Mouse (Mus musculus): ENCODE measurements around the gene Fam126b. TPM values are rescaled to one million over a fixed set of nuclear protein-coding genes. Genes with fewer than 3 reads are reported as not detected.
"Not testable (repeated sequence)": the region's sequence is repeated elsewhere in the genome, so short reads cannot be mapped to it uniquely, and the experiment has no call there.

Fam126b gene
- polyA plus RNA-seq, 1 experiment: 7.8 TPM

- no peak for TF ChIP-seq CTCF (IDR thresholded peaks at IDR 0.05; ENCODE audit: borderline replicate concordance, insufficient read depth, low read length)
- no peak for TF ChIP-seq POLR2A (IDR thresholded peaks at IDR 0.05; ENCODE audit: low read depth, low read length)
- Histone ChIP-seq H3K4me3 (ENCODE audit: insufficient read depth, low read length) (no peak overlapping the region), H3K4me1 (ENCODE audit: control insufficient read depth, insufficient read depth, low read length) (no peaks in the 10 kb centered on the region), H3K27ac (ENCODE audit: insufficient read depth, low read length) (no peak overlapping the region)
Observed at GRCm38 (mm10) chr1:58614424-58614823, 28.3 kb upstream of the Fam126b start.

- Histone ChIP-seq H3K27ac (ENCODE audit: insufficient read depth, low read length) (no peak overlapping the region), H3K4me3 (ENCODE audit: insufficient read depth, low read length) (no peak overlapping the region), H3K4me1 (ENCODE audit: control insufficient read depth, insufficient read depth, low read length) (no peaks in the 10 kb centered on the region)
- TF ChIP-seq POLR2A (IDR thresholded peaks at IDR 0.05; ENCODE audit: low read depth, low read length) (no peak), CTCF (IDR thresholded peaks at IDR 0.05; ENCODE audit: borderline replicate concordance, insufficient read depth, low read length) (no peak)
Observed at GRCm38 (mm10) chr1:58613786-58614185, 27.7 kb upstream of the Fam126b start.

- Histone ChIP-seq H3K4me3 (ENCODE audit: insufficient read depth, low read length) (no peak overlapping the region), H3K4me1 (ENCODE audit: control insufficient read depth, insufficient read depth, low read length) (no peaks in the 10 kb centered on the region), H3K27ac (ENCODE audit: insufficient read depth, low read length) (no peak overlapping the region)
- TF ChIP-seq CTCF (IDR thresholded peaks at IDR 0.05; ENCODE audit: borderline replicate concordance, insufficient read depth, low read length) (no peak), POLR2A (IDR thresholded peaks at IDR 0.05; ENCODE audit: low read depth, low read length) (no peak)
Observed at GRCm38 (mm10) chr1:58610611-58611010, 24.5 kb upstream of the Fam126b start.

GRCm38 (mm10) chr1:58610166-58610565, 24.0 kb upstream of the Fam126b start:
- no peak for TF ChIP-seq POLR2A (IDR thresholded peaks at IDR 0.05; ENCODE audit: low read depth, low read length)
- Histone ChIP-seq H3K27ac (ENCODE audit: insufficient read depth, low read length) (no peak overlapping the region), H3K4me1 (ENCODE audit: control insufficient read depth, insufficient read depth, low read length) (no peaks in the 10 kb centered on the region), H3K4me3 (ENCODE audit: insufficient read depth, low read length) (no peak overlapping the region)

GRCm38 (mm10) chr1:58609591-58609990, 23.5 kb upstream of the Fam126b start:
- not testable (repeated sequence) for H3K4me1 ChIP-seq (ENCODE audit: control insufficient read depth, insufficient read depth, low read length); H3K4me3 ChIP-seq (ENCODE audit: insufficient read depth, low read length); H3K27ac ChIP-seq (ENCODE audit: insufficient read depth, low read length)

GRCm38 (mm10) chr1:58603738-58604137, 17.6 kb upstream of the Fam126b start:
- no peak overlapping the region for H3K27ac ChIP-seq (ENCODE audit: insufficient read depth, low read length)

GRCm38 (mm10) chr1:58602681-58603080, 16.6 kb upstream of the Fam126b start:
- TF ChIP-seq POLR2A (IDR thresholded peaks at IDR 0.05; ENCODE audit: low read depth, low read length) (no peak), CTCF (IDR thresholded peaks at IDR 0.05; ENCODE audit: borderline replicate concordance, insufficient read depth, low read length) (no peak)
- Histone ChIP-seq H3K27ac (ENCODE audit: insufficient read depth, low read length) (no peak overlapping the region), H3K4me3 (ENCODE audit: insufficient read depth, low read length) (no peak overlapping the region), H3K4me1 (ENCODE audit: control insufficient read depth, insufficient read depth, low read length) (no peaks in the 10 kb centered on the region)

More at GRCm38 (mm10) chr1:58603738-58604137, 17.6 kb upstream of the Fam126b start:
- no peak for TF ChIP-seq POLR2A (IDR thresholded peaks at IDR 0.05; ENCODE audit: low read depth, low read length)
- Histone ChIP-seq H3K4me3 (ENCODE audit: insufficient read depth, low read length) (no peak overlapping the region), H3K4me1 (ENCODE audit: control insufficient read depth, insufficient read depth, low read length) (no peaks in the 10 kb centered on the region)

- peak overlapping the region; percentile 26 for H3K4me3 ChIP-seq (ENCODE audit: insufficient read depth, low read length)
- no peak for TF ChIP-seq CTCF (IDR thresholded peaks at IDR 0.05; ENCODE audit: borderline replicate concordance, insufficient read depth, low read length)
- TF ChIP-seq POLR2A (IDR thresholded peaks at IDR 0.05; ENCODE audit: low read depth, low read length): no peak
- peaks cover 3% of the 10 kb centered on the region; the same call in 1 of the 2 replicates for H3K4me1 ChIP-seq (ENCODE audit: control insufficient read depth, insufficient read depth, low read length)
- no peak overlapping the region for H3K27ac ChIP-seq (ENCODE audit: insufficient read depth, low read length)
Observed at GRCm38 (mm10) chr1:58587491-58587890, 1.4 kb upstream of the Fam126b start.

GRCm38 (mm10) chr1:58585373-58586170, 551 bp downstream of the Fam126b start:
- Histone ChIP-seq H3K4me1 (ENCODE audit: control insufficient read depth, insufficient read depth, low read length) (peaks cover 3% of the 10 kb centered on the region; the same call in 1 of the 2 replicates), H3K27ac (ENCODE audit: insufficient read depth, low read length) (peak overlapping the region; percentile 41), H3K4me3 (ENCODE audit: insufficient read depth, low read length) (peak overlapping the region; percentile 97)
- TF ChIP-seq CTCF (IDR thresholded peaks at IDR 0.05; ENCODE audit: borderline replicate concordance, insufficient read depth, low read length) (no peak), POLR2A (IDR thresholded peaks at IDR 0.05; ENCODE audit: low read depth, low read length) (peak; percentile 43)

GRCm38 (mm10) chr1:58584271-58584670, 1.9 kb downstream of the Fam126b start:
- H3K4me1 ChIP-seq (ENCODE audit: control insufficient read depth, insufficient read depth, low read length): peaks cover 3% of the 10 kb centered on the region; the same call in 1 of the 2 replicates
- no peak overlapping the region for H3K4me3 ChIP-seq (ENCODE audit: insufficient read depth, low read length)
- H3K27ac ChIP-seq (ENCODE audit: insufficient read depth, low read length): no peak overlapping the region
- TF ChIP-seq POLR2A (IDR thresholded peaks at IDR 0.05; ENCODE audit: low read depth, low read length) (no peak), CTCF (IDR thresholded peaks at IDR 0.05; ENCODE audit: borderline replicate concordance, insufficient read depth, low read length) (no peak)

Measured in embryonic fibroblast, embryonic 13.5 days (primary cell).